Mouse (Mus musculus): ENCODE measurements at regions not wholly inside any gene's neighbourhood (a gene's known extent, or its start where the extent isn't known, plus 50 kb on each side); places are given as distances from the start of the nearest gene placed in this dataset.

DNA sequence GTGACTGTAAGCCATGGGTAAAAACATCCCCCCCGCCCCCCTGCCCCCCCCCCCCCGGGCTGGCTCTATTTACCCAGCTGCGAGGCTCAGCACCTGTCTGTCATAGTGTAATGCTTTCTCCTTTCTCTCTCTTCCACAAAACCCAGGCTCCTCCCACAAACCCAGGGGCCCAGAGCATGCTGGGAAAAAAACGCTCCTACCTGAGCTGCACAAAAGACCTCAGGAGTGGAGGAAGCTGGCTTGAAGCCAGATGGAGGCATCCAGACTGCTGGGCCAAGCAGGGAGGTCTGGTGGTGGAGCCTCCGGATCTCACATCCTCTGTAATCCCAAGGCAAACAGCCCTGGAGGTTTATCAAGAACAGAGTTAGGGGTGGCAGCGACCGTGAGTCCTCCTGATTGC is 553.6 kb downstream of the Med13l start:
- Histone ChIP-seq H3K4me3 (ENCODE audit: insufficient read depth, low read depth, low read length) (no peak overlapping the region), H3K4me1 (ENCODE audit: control insufficient read depth, insufficient read depth, low read length) (no peaks in the 10 kb centered on the region), H3K27ac (ENCODE audit: insufficient read depth, low read depth, low read length) (no peak overlapping the region)
- TF ChIP-seq POLR2A (IDR thresholded peaks at IDR 0.05; ENCODE audit: insufficient read depth, low read depth, low read length) (no peak), CTCF (IDR thresholded peaks at IDR 0.05; ENCODE audit: insufficient read depth, low read depth, low read length) (no peak)
- 51% methylated on average over 7 of the region's 7 CpGs for WGBS

DNA sequence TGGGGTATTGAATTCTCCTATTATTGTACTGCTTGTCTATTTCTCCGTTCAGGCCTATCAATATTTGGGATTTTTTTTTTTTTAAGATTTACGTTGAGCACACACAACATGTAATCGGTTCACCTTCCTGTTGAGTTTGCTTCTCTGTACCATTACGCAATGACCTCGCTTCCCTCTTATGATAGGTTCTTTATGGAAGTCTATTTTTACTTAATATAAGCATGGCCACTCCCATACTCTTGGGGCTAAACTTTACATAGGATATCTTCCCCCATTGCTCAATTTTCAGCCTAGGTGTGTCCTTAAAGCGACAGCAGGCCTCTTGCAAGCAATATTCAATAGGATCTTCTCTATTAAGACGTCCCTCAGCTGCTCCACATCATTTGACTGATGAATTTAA is 544.7 kb upstream of the Tbx3 start:
- Histone ChIP-seq H3K4me1 (ENCODE audit: control insufficient read depth, insufficient read depth, low read length) (no peaks in the 10 kb centered on the region), H3K4me3 (ENCODE audit: insufficient read depth, low read depth, low read length) (no peak overlapping the region), H3K27ac (ENCODE audit: insufficient read depth, low read depth, low read length) (no peak overlapping the region)
- TF ChIP-seq POLR2A (IDR thresholded peaks at IDR 0.05; ENCODE audit: insufficient read depth, low read depth, low read length) (no peak), CTCF (IDR thresholded peaks at IDR 0.05; ENCODE audit: insufficient read depth, low read depth, low read length) (no peak)
- WGBS: 92% methylated on average over 7 of the region's 7 CpGs

DNA sequence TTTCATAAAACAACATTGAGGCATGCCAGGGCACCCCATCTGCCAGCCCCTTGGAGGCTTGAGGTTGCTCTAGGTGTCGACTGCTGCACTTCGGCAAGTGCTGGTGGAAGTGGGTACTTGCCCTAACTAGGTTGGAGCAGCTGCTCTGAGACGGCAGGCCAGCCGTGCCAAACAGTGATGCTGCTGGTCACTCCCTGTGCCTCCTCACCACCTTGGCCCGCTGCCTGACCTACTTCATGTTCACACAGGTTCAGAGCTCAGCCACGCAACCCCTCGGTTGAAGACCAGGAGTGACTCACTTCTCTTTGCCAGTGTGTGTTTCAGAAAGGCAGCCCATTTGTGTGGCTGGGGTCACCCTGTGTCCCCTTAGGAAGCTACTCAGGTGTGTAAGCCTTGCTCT is 540.3 kb upstream of the Tbx3 start:
- Histone ChIP-seq H3K4me3 (ENCODE audit: insufficient read depth, low read depth, low read length) (no peak overlapping the region), H3K27ac (ENCODE audit: insufficient read depth, low read depth, low read length) (no peak overlapping the region), H3K4me1 (ENCODE audit: control insufficient read depth, insufficient read depth, low read length) (no peaks in the 10 kb centered on the region)
- TF ChIP-seq CTCF (IDR thresholded peaks at IDR 0.05; ENCODE audit: insufficient read depth, low read depth, low read length): no peak
- WGBS: 95% methylated on average over 7 of the region's 7 CpGs

DNA sequence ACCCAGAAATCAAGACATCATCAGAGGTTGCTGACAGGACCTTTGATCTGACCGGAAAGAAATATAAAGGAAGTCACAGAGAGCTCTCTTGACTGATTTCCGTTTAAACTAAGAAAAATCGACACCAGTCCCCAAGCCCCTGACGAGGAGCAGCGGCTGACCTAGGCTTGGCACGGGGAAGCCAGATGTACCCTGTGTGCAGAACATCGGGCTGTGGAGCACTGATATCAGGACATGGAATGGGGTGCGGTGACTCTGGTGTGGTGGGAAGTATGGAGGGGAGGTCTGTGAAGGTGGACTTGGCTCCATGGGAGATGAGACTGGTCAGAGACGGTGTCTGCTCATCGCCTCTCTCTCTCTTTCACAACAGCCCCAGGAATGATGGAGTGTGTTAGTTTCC is 539.0 kb upstream of the Tbx3 start:
- WGBS: 77% methylated on average over 10 of the region's 10 CpGs
- no peaks in the 10 kb centered on the region for H3K4me1 ChIP-seq (ENCODE audit: control insufficient read depth, insufficient read depth, low read length)
- TF ChIP-seq POLR2A (IDR thresholded peaks at IDR 0.05; ENCODE audit: insufficient read depth, low read depth, low read length) (no peak), CTCF (IDR thresholded peaks at IDR 0.05; ENCODE audit: insufficient read depth, low read depth, low read length) (no peak)
- no peak overlapping the region for H3K27ac ChIP-seq (ENCODE audit: insufficient read depth, low read depth, low read length)
- no peak overlapping the region for H3K4me3 ChIP-seq (ENCODE audit: insufficient read depth, low read depth, low read length)

DNA sequence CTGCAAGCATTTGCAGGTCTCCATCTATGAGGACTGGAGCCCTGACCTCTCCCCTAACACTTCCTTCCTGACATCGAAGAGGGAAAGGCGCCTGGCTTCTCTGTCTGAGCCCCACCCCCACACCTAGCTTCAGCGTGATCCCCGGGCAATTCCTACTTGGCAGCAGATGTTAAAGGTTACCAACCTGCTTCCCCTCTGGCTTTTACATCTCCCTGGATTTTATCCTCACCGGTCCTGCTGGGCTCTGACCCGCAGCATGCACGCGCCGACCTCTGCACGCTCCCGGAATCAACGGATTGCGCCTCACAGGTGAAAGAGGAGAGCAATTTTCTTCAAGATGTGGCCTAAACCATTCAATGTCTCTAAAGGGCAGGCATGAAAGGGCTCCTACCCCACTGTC is 537.1 kb upstream of the Tbx3 start:
- Histone ChIP-seq H3K27ac (ENCODE audit: insufficient read depth, low read depth, low read length) (no peak overlapping the region), H3K4me3 (ENCODE audit: insufficient read depth, low read depth, low read length) (no peak overlapping the region), H3K4me1 (ENCODE audit: control insufficient read depth, insufficient read depth, low read length) (no peaks in the 10 kb centered on the region)
- 70% methylated on average over 13 of the region's 13 CpGs for WGBS
- TF ChIP-seq POLR2A (IDR thresholded peaks at IDR 0.05; ENCODE audit: insufficient read depth, low read depth, low read length) (no peak), CTCF (IDR thresholded peaks at IDR 0.05; ENCODE audit: insufficient read depth, low read depth, low read length) (no peak)

DNA sequence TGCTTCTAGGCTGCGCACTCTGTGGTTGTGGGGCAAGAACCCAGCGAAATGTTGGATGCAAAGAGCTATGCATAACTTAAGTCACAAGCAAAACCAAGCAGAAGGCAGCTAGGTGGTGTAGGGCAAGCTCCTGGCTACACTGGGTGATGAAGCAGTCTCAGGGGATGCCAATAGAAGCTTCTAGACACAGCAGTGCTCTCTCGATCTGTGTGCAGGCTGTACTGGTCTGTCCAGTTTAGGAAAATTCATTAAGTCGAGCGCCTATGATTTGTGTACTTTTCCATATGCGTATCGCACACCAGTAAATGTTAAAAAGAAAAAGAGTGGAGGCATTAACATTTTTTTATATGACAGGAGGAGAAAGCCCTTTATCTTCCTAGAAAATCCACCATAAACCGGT is 533.6 kb upstream of the Tbx3 start:
- no peak for TF ChIP-seq POLR2A (IDR thresholded peaks at IDR 0.05; ENCODE audit: insufficient read depth, low read depth, low read length)
- no peak for TF ChIP-seq CTCF (IDR thresholded peaks at IDR 0.05; ENCODE audit: insufficient read depth, low read depth, low read length)
- 82% methylated on average over 8 of the region's 8 CpGs for WGBS

DNA sequence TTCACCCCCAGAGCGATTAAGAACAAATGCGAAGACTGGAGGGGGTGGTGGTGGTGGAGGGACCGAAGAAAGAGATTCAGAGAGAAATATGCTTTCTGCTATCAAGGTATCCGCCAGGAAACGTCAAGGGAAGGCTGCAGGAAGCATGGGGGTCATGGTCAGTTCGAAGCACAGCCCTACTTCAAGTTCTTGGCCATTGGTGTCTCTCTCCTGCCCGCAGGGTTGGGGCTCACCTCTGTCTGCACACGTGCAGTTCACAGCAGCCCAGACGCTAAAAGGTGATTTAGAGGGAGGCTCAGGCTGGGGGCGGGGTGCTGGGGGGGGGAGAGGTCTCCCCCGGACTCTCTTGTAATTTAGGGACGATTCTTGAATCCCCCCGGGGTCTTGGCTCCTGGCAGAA is 533.1 kb upstream of the Tbx3 start:
- Histone ChIP-seq H3K4me1 (ENCODE audit: control insufficient read depth, insufficient read depth, low read length) (no peaks in the 10 kb centered on the region), H3K4me3 (ENCODE audit: insufficient read depth, low read depth, low read length) (no peak overlapping the region), H3K27ac (ENCODE audit: insufficient read depth, low read depth, low read length) (no peak overlapping the region)
- TF ChIP-seq POLR2A (IDR thresholded peaks at IDR 0.05; ENCODE audit: insufficient read depth, low read depth, low read length) (no peak), CTCF (IDR thresholded peaks at IDR 0.05; ENCODE audit: insufficient read depth, low read depth, low read length) (no peak)
- WGBS: 74% methylated on average over 13 of the region's 13 CpGs

More for the DNA sequence above, 533.6 kb upstream of the Tbx3 start:
- Histone ChIP-seq H3K27ac (ENCODE audit: insufficient read depth, low read depth, low read length) (no peak overlapping the region), H3K4me3 (ENCODE audit: insufficient read depth, low read depth, low read length) (no peak overlapping the region), H3K4me1 (ENCODE audit: control insufficient read depth, insufficient read depth, low read length) (no peaks in the 10 kb centered on the region)

DNA sequence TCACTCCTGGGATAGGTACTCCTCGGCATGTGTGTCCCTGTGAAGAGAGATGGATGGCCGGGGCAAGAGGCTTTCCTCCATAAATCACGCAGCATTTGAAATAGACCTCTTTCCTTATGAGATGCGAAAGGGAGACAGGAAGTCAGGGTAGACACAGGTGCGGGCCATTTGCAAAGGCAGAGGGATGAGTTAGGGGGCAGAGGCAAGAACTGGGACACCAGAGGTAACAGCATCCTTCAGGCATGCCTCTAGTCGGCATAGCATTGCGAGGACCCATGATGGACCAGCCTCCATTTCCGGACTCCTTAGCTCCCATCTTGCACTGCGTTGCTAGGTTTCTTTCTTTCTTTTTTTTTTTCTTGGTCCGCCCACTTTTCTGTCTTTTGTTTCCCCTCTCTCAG is 532.6 kb upstream of the Tbx3 start:
- no peak overlapping the region for H3K27ac ChIP-seq (ENCODE audit: insufficient read depth, low read depth, low read length)
- H3K4me3 ChIP-seq (ENCODE audit: insufficient read depth, low read depth, low read length): no peak overlapping the region
- no peaks in the 10 kb centered on the region for H3K4me1 ChIP-seq (ENCODE audit: control insufficient read depth, insufficient read depth, low read length)
- 80% methylated on average over 10 of the region's 10 CpGs for WGBS
- TF ChIP-seq CTCF (IDR thresholded peaks at IDR 0.05; ENCODE audit: insufficient read depth, low read depth, low read length) (no peak), POLR2A (IDR thresholded peaks at IDR 0.05; ENCODE audit: insufficient read depth, low read depth, low read length) (no peak)

DNA sequence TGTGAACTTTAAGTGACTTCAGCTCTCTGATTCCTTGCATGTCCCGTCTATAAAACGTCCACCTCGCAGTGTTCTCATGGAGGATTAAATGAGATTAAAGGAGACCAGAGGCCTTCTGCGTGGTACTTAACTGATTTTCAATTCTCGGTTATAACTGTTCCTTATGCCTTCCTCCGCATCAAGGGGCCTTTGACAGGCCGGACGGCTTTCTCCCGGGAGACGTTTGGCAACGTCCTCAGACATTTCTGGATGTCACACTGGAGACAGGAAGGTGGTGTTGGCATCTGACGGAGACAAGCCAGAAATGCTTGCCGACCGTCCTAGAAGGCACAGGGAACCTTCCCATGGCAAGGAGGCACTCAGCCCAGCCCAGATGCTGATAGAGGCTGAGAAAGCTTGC is 532.2 kb upstream of the Tbx3 start:
- 58% methylated on average over 14 of the region's 14 CpGs for WGBS

DNA sequence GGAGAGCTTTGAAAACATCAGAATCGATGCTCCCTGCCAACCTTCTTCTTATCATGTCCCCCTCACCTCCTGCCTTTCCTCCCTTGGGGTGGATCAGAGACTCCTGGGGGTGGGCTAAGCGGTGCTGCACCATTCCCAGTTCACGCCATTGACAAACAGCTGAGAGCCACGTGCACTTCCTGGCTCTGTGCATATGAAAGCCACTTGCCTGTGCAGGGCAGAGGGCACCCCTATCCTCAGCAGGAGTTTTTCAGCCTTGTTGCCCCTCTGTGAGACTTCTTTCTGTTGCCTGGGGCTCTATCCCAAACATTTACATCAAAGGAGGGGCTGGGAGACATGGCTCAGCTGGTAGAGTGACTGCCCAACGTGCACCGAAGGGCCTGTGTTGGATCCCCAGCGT is 531.1 kb upstream of the Tbx3 start:
- WGBS: 79% methylated on average over 7 of the region's 7 CpGs
- H3K27ac ChIP-seq (ENCODE audit: insufficient read depth, low read depth, low read length): no peak overlapping the region
- H3K4me1 ChIP-seq (ENCODE audit: control insufficient read depth, insufficient read depth, low read length): no peaks in the 10 kb centered on the region
- TF ChIP-seq POLR2A (IDR thresholded peaks at IDR 0.05; ENCODE audit: insufficient read depth, low read depth, low read length) (no peak), CTCF (IDR thresholded peaks at IDR 0.05; ENCODE audit: insufficient read depth, low read depth, low read length) (no peak)
- H3K4me3 ChIP-seq (ENCODE audit: insufficient read depth, low read depth, low read length): no peak overlapping the region

More for the DNA sequence above, 532.2 kb upstream of the Tbx3 start:
- H3K4me1 ChIP-seq (ENCODE audit: control insufficient read depth, insufficient read depth, low read length): no peaks in the 10 kb centered on the region
- no peak for TF ChIP-seq CTCF (IDR thresholded peaks at IDR 0.05; ENCODE audit: insufficient read depth, low read depth, low read length)
- TF ChIP-seq POLR2A (IDR thresholded peaks at IDR 0.05; ENCODE audit: insufficient read depth, low read depth, low read length): no peak
- no peak overlapping the region for H3K4me3 ChIP-seq (ENCODE audit: insufficient read depth, low read depth, low read length)
- no peak overlapping the region for H3K27ac ChIP-seq (ENCODE audit: insufficient read depth, low read depth, low read length)
